Mouse (Mus musculus): ENCODE measurements around the gene Il1rl1.

- no peak for TF ChIP-seq POLR2A (IDR thresholded peaks at IDR 0.05; ENCODE audit: borderline replicate concordance, control insufficient read depth, low read depth, low read length)
- TF ChIP-seq CTCF (IDR thresholded peaks at IDR 0.05; ENCODE audit: control insufficient read depth, insufficient read depth, low read length): no peak
Measured at GRCm38 (mm10) chr1:40384931-40385545, 44.3 kb upstream of the Il1rl1 start.
